Mouse (Mus musculus): Measurements from ENCODE around the gene Zbtb4. TPM values are rescaled to one million over a fixed set of nuclear protein-coding genes. Genes with fewer than 3 reads are reported as not detected.

Gene Zbtb4
- polyA plus RNA-seq, 1 experiment = 28.4 TPM

- H3K4me1 ChIP-seq (ENCODE audit: control insufficient read depth, insufficient read depth, insufficient read length) = peaks cover 22% of the 10 kb centered on the region
- peaks cover 15% of the 10 kb centered on the region for H3K36me3 ChIP-seq (ENCODE audit: control insufficient read depth, insufficient read depth, low read length)
- no peak for DNase-seq (ENCODE audit: low read depth in 1 of 2, low spot score in 2 of 2)
- H3K27ac ChIP-seq (ENCODE audit: insufficient read depth, low read length) = no peak overlapping the region
- no peak overlapping the region for H3K4me3 ChIP-seq (ENCODE audit: extremely low read depth, insufficient read depth, insufficient read length)
- TF ChIP-seq CTCF (IDR thresholded peaks at IDR 0.05; ENCODE audit: extremely low read depth, insufficient read depth, insufficient read length, insufficient replicate concordance) = no peak
- TF ChIP-seq POLR2A (IDR thresholded peaks at IDR 0.05; ENCODE audit: low read depth, low read length) = no peak
- H3K27me3 ChIP-seq (ENCODE audit: control insufficient read depth, insufficient read depth, low read length) = no peaks in the 10 kb centered on the region
- WGBS = 90% methylated on average over 20 of the region's 20 CpGs
Observed at GRCm38 (mm10) chr11:69776488-69776887, 10.8 kb downstream of the Zbtb4 start.

- no peak for DNase-seq (ENCODE audit: low read depth in 1 of 2, low spot score in 2 of 2)
- H3K27me3 ChIP-seq (ENCODE audit: control insufficient read depth, insufficient read depth, low read length) = no peaks in the 10 kb centered on the region
- no peak overlapping the region for H3K4me3 ChIP-seq (ENCODE audit: extremely low read depth, insufficient read depth, insufficient read length)
- peaks cover 15% of the 10 kb centered on the region for H3K36me3 ChIP-seq (ENCODE audit: control insufficient read depth, insufficient read depth, low read length)
- 68% methylated on average over 26 of the region's 26 CpGs for WGBS
- no peak overlapping the region for H3K27ac ChIP-seq (ENCODE audit: insufficient read depth, low read length)
- TF ChIP-seq POLR2A (IDR thresholded peaks at IDR 0.05; ENCODE audit: low read depth, low read length) (no peak), CTCF (IDR thresholded peaks at IDR 0.05; ENCODE audit: extremely low read depth, insufficient read depth, insufficient read length, insufficient replicate concordance) (no peak)
- H3K4me1 ChIP-seq (ENCODE audit: control insufficient read depth, insufficient read depth, insufficient read length) = peaks cover 22% of the 10 kb centered on the region
Observed at GRCm38 (mm10) chr11:69777504-69778257, 12.0 kb downstream of the Zbtb4 start.

DNA sequence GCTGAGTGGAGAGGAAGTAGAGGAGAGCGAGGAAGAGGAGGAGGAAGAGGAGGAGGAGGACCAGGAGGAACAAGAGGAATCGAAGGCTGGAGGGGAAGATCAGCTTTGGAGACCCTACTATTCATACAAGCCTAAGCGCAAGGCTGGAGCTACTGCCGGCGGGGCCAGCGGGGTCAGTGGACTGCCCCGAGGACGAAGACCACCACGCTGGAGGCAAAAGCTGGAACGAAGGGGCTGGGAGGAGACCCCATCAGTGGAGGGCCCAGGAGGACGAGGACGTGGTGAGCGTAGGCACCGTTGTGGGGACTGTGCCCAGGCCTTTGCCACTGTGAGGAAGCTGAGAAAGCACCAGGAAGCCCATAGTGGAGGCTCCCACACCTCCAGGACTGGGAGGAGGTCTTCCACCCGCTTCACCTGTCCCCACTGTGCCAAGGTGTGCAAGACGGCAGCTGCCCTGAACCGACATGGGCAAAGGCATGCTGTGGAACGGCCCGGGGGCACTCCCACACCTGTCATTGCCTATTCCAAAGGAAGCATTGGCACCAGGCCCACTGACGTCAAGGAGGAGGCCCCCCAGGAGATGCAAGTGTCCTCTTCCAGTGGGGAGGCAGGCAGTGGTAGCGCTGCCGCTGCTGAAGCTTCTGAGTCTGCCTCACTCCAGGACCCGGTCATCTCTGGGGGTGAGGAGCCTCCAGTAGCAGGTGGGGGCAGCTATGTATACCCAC is 12.7 kb downstream of the Zbtb4 start:
- Histone ChIP-seq H3K4me3 (ENCODE audit: extremely low read depth, insufficient read depth, insufficient read length) (no peak overlapping the region), H3K27me3 (ENCODE audit: control insufficient read depth, insufficient read depth, low read length) (no peaks in the 10 kb centered on the region), H3K27ac (ENCODE audit: insufficient read depth, low read length) (no peak overlapping the region), H3K36me3 (ENCODE audit: control insufficient read depth, insufficient read depth, low read length) (peaks cover 15% of the 10 kb centered on the region), H3K4me1 (ENCODE audit: control insufficient read depth, insufficient read depth, insufficient read length) (peaks cover 22% of the 10 kb centered on the region)
- 79% methylated on average over 23 of the region's 23 CpGs for WGBS
- TF ChIP-seq POLR2A (IDR thresholded peaks at IDR 0.05; ENCODE audit: low read depth, low read length) = no peak
- no peak for TF ChIP-seq CTCF (IDR thresholded peaks at IDR 0.05; ENCODE audit: extremely low read depth, insufficient read depth, insufficient read length, insufficient replicate concordance)
- DNase-seq (ENCODE audit: low read depth in 1 of 2, low spot score in 2 of 2) = no peak

DNA sequence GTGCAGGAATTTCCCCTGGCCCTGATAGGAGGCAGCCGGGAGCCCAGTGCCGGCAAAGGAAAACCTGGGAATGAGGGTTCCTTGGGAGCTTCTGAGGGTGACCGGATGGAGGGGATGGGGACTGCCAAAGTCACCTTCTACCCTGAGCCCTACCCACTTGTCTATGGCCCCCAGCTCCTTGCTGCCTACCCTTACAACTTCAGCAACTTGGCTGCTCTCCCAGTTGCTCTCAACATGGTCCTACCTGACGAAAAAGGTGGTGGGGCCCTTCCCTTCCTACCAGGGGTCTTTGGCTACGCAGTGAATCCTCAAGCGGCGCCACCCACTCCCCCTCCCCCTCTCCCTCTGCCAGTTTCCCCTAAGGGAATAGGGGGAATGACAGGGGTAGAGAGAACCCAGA is 13.3 kb downstream of the Zbtb4 start:
- no peak overlapping the region for H3K4me3 ChIP-seq (ENCODE audit: extremely low read depth, insufficient read depth, insufficient read length)
- H3K4me1 ChIP-seq (ENCODE audit: control insufficient read depth, insufficient read depth, insufficient read length) = peaks cover 21% of the 10 kb centered on the region
- WGBS = 86% methylated on average over 7 of the region's 7 CpGs
- no peak for TF ChIP-seq CTCF (IDR thresholded peaks at IDR 0.05; ENCODE audit: extremely low read depth, insufficient read depth, insufficient read length, insufficient replicate concordance)
- no peak for TF ChIP-seq POLR2A (IDR thresholded peaks at IDR 0.05; ENCODE audit: low read depth, low read length)
- no peaks in the 10 kb centered on the region for H3K27me3 ChIP-seq (ENCODE audit: control insufficient read depth, insufficient read depth, low read length)
- H3K36me3 ChIP-seq (ENCODE audit: control insufficient read depth, insufficient read depth, low read length) = peaks cover 15% of the 10 kb centered on the region
- H3K27ac ChIP-seq (ENCODE audit: insufficient read depth, low read length) = no peak overlapping the region
- no peak for DNase-seq (ENCODE audit: low read depth in 1 of 2, low spot score in 2 of 2)

DNA sequence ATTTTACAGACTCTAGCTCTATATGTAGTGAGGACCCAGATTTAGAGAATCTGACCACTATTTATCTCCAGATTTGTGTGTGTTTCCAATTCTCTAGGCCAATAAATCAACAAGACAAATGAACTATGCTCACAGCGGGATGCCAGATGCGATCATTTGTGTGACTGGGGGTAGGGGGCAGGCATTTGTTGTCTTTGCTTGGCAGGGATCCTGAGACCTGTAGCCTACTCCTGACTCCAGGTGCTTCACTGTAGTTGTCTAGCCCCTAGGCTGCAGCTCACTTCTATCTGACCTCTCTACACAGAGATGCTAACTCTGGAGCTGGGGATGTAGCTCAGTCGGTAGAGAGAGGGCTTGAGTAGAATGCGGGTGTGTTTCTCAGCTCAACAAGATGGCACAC is 16.1 kb downstream of the Zbtb4 start:
- H3K27me3 ChIP-seq (ENCODE audit: control insufficient read depth, insufficient read depth, low read length) = no peaks in the 10 kb centered on the region
- no peak overlapping the region for H3K27ac ChIP-seq (ENCODE audit: insufficient read depth, low read length)
- H3K4me3 ChIP-seq (ENCODE audit: extremely low read depth, insufficient read depth, insufficient read length) = no peak overlapping the region
- WGBS = 84% methylated on average over 4 of the region's 4 CpGs
- no peak for DNase-seq (ENCODE audit: low read depth in 1 of 2, low spot score in 2 of 2)
- H3K4me1 ChIP-seq (ENCODE audit: control insufficient read depth, insufficient read depth, insufficient read length) = peaks cover 8% of the 10 kb centered on the region
- TF ChIP-seq POLR2A (IDR thresholded peaks at IDR 0.05; ENCODE audit: low read depth, low read length) (no peak), CTCF (IDR thresholded peaks at IDR 0.05; ENCODE audit: extremely low read depth, insufficient read depth, insufficient read length, insufficient replicate concordance) (no peak)
- peaks cover 6% of the 10 kb centered on the region for H3K36me3 ChIP-seq (ENCODE audit: control insufficient read depth, insufficient read depth, low read length)

DNA sequence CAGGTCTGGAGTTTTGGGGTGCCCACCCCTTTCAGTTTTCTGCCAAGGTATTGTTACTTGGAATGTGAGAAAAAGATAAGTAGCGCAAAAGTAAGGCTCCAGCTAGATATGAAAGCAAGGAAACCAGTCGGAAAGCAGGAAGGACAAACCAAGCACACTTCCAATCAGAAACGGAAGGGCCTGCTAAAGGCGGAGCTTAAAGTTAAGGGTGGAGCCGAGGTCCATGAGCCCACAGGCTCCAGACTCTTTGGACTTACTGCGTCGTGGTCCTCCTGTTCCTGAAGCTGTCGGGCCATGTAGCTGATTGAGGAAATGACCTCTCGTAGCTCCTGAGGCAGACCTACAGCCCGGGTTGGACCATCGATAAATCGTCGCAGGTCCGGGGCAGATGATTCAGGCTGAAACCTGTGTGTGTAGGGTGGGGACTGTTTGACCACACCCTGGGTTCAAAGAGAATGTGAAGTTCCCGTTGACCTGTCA is 19.1 kb downstream of the Zbtb4 start:
- Histone ChIP-seq H3K4me1 (ENCODE audit: control insufficient read depth, insufficient read depth, insufficient read length) (no peaks in the 10 kb centered on the region), H3K27me3 (ENCODE audit: control insufficient read depth, insufficient read depth, low read length) (no peaks in the 10 kb centered on the region), H3K4me3 (ENCODE audit: extremely low read depth, insufficient read depth, insufficient read length) (peak overlapping the region; percentile 8; the same call in 1 of the 2 replicates), H3K27ac (ENCODE audit: insufficient read depth, low read length) (no peak overlapping the region), H3K36me3 (ENCODE audit: control insufficient read depth, insufficient read depth, low read length) (no peaks in the 10 kb centered on the region)
- 50% methylated on average over 15 of the region's 15 CpGs for WGBS
- TF ChIP-seq POLR2A (IDR thresholded peaks at IDR 0.05; ENCODE audit: low read depth, low read length) (no peak), CTCF (IDR thresholded peaks at IDR 0.05; ENCODE audit: extremely low read depth, insufficient read depth, insufficient read length, insufficient replicate concordance) (no peak)
- no peak for DNase-seq (ENCODE audit: low read depth in 1 of 2, low spot score in 2 of 2)

Data from spleen, adult 2 months (tissue).